Mouse (Mus musculus) cerebellum, adult 8-10 months (tissue): ENCODE measurements around the gene Myo1c.

Experiments
- DNase-seq: peaks from one replicate; pipeline ENCODE4 v3.0.0; 2022

Myo1c gene

DNA sequence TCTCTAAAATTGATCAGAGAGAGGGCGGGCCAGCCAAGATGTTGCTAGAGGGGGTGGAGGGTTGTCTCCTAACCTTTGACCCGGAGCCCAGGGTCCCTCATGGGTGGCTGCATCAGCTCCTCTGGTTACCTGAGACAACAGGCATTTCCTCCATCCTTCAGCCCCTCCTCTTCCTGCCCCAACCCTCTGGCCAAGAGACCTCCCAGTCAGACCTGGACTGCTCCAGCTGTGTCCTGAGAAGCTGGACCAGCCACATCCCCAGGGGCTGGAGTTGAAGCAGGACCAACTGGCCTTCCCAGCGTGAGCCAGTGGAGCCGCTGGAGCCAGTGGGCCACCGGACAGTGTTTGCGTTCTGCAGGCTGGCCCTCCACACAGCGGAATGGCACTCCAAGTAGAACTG is at the start of gene Myo1c:
Myo1c (plus strand) TSS at position 194 of the 400 bp plus-strand sequence.
- no peak for DNase-seq

DNA sequence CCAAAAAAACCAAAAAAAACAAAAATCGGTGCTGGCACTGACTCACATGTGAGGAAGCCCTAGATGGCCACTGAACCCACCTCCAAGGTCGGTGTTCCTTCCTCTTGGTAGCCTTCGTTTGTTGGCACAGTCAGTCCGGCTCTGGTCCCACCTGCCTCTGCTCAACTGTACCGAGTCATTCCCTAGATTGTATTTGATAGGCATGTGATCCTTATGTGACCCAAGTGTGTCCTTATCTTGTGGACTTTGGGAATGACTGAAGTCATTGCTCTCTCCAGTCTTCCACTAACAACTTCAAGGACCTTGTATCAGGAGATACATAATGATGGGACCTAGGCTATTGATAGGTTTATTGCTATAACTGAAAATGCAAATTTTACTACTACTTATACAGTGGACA is 45.5 kb upstream of the Myo1c start:
- DNase-seq = no peak

DNA sequence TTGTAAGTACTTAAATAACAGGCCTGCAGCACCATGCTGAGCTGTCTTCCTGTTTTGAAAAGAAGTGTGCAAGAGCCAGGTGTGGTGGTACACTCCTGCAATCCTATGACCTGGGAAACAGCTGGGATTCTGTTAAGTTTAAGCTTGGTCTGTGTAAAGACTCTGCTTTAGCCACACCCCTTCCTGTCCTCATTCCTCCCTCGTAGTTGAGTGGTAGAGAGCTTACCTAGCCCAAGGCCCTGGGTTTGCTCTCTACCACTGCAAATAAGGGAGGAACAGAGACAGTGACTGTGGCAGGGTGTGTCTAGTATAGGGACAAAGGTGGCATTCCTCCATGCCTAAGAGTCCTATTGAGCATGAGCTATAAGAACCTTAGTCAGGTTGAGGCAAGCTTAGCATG is 45.0 kb upstream of the Myo1c start:
- DNase-seq = no peak

DNA sequence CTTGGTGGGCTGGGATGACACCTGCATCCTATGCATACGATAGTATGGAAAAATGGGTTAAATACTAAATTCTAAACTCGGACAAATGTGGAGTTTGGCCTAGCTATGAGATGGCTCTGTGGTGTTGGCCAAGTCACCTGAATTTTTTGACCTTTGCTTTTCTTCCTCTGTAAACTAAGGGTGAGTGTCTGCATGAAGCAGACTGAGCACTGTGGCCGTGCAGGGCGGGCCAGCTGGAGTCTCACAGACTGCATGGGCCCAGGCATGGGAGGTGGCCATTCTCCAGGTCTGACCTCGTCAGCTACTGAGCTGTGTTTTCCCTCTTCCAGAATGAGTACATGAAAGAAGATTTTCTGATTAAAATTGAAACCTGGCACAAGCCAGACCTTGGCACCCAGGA is 41.5 kb upstream of the Myo1c start:
- DNase-seq = no peak

DNA sequence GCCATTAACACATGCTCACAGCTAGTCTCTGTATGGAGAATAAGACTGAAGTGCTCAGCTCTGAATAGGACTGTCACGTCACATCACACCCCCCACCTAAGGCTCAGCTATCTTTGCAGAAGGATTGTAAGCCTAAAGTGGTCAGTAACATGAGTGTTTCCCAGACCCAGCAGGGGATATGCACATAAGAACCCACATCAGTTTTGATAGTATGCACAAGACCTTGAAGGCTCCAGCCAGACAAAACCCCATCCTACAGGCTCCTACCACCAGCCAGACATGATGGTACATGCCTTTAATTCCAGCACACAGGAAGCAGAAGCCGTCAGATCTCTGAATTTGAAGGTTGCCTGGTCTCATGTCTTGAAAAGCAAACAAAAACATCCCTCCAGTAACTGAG is 40.3 kb upstream of the Myo1c start:
- no peak for DNase-seq

DNA sequence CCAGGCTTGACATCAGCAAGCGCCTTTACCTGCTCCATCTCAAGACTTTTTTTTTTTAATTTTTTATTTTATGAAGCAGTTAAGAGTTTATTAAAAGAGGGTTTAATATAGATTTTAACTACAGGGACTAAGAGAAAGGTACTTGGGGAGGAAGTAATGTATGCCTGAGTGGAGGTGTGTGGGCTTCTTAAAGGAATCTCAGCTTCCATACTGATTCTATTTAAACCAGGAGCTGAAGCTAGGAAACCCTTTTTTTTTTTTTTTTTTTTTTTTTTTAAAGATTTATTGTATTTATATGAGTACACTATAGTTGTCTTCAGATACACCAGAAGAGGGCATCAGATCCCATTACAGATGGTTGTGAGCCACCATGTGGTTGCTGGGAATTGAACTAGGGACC is 35.5 kb upstream of the Myo1c start:
- no peak for DNase-seq

DNA sequence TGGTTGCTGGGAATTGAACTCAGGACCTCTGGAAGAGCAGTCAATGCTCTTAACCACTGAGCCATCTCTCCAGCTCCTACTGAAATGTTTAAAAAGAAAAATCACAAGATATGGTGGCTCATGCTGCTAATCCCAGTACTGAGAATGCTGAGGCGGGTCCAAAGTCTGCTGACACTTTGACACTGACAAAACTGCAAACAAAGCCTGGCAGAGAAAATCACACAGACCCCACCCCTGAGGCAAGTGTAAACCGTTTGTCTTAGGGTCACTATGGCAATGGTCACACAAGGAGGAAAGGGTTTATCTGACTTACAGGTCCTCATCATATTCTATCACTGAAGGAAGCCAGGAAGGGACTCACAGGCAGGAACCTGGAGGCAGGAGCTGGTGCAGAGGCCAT is 34.7 kb upstream of the Myo1c start:
- DNase-seq = no peak

DNA sequence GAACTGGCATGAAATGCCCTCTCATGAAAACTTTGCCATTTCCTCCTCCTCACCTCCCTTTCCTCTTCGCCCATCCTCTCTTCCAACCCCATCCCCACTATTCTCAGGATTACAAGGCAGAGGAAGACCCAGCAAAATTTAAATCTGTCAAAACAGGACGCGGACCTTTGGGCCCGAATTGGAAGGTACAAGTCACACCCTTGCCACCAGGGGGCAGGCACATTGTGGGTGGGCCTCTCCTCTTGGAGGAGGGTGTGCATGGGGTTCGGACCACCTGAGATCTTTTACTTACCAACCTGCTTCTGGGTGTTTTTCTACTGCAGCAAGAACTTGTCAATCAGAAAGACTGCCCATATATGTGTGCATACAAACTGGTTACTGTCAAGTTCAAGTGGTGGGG is 31.2 kb upstream of the Myo1c start:
- no peak for DNase-seq

DNA sequence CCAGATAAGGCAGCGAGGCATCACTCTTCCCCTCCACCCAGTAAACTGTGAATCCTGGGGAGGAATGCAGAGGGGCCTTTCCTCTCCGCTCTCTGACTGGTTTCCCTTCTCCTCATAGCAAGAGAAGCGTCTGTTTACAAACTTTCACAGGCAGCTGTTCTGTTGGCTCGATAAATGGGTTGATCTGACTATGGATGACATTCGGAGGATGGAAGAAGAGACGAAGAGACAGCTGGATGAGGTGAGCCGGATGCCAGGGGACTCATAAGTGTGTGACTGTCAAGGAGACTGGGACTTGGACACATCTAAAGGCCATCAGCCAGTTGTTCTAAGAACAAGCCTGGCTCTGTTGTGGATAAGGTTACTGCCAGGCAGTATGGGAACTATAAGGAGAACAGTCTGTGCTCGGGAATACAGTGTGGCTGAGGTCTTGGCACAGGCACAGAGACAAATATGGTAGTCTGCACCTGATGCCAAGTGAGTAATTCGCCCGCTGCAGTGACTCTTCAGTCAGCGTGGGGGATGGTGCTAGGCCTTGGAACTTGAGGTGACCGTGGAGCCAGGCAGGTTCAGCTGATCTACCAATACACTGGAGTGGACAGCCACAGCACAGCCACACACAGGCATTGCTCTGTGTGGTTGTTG is 30.0 kb upstream of the Myo1c start:
- peak; percentile 70 for DNase-seq

DNA sequence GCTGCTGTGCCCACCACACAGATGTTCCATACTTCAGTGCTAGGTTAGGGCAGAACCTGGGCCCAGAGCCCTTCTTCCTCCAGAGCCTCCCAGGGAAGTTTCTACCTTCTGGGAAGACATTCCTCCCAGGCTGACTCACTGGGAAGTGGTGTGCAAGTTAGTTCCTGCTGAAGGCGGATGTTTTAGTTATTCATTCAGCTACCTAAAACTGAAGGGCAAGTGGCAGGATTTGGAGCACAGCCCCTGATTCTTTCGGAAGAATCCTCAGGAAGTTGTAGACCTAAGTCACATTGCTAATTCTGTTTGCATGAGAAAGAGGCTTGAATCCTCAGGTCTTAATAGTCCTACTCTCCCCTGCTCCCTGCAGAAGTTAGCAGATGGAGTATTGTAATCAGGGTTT is 28.9 kb upstream of the Myo1c start:
- no peak for DNase-seq

DNA sequence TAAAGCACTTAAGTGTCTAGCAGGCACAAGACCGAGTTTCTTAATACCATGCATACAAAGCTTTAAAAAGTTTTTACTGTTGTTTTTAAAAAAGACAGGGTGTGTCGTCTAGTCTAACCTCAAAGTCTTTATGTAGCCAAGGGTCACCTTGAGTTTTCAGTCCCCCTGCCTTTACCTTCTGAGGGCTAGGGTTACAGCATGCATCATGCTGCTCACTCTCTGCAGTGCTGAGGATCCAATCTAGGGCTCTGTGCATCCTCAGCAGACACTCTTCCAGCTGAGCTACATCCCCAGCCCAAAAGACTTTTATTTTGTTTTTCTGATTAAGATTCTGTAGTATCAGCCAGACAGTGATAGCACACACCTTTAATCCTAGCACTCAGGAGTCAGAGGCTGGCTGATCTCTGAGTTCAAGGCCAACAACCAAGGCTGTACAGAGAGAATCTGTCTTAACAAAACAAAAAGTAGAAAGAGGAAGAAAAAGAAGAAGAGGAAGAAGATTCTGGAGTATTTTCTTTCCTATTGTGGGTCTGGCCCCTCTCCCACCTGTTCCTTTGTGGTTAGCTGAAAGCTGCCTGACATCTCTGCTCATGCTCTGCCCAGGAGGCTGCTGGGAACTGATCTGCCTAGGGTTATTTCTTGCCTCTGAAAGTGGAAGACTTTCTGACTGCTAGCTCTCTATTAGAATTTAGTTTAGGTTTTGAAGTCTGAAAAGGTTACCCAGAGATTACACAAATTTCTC is 27.5 kb upstream of the Myo1c start:
- no peak for DNase-seq

DNA sequence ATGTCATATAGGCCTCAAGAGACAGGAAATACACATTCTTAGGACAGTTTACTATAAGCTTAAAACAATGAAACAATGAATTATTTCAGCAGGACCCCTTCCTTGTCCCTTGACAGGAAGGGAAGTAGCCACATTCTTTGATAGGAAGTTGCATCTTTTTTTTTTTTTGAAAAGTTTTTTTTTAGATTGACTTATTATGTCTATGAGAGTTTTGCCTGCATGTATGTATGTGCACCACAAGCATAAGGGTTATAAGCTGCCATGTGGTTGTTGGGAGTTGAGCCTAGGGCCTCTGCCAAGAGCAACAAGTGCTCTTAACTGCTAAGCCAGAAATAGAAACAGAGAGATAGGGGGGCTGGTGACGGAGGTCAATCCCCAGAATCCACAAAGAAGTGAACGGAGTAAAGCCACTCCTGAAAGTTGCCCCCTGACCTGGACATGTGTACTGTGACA is 26.2 kb upstream of the Myo1c start:
- DNase-seq = no peak

DNA sequence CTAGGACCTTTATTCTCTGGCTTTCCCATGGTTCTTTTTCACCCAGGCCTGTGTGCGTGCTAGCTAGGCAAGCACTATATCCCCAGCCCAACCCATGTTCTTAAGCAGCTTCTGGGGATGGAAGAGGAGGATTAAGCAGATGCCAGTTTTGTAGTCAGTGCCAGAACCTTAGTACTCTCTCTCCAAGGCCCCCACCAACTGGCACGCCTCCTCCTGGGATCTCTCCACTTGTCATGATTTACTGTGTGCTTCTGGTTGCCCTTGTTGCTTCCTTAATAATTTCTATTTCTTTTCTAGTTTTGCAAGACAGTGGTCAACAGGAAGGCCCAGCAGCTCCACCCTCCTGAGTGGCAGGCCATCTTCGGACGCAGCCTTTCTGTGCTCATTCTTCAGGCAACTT is 24.5 kb upstream of the Myo1c start:
- no peak for DNase-seq

DNA sequence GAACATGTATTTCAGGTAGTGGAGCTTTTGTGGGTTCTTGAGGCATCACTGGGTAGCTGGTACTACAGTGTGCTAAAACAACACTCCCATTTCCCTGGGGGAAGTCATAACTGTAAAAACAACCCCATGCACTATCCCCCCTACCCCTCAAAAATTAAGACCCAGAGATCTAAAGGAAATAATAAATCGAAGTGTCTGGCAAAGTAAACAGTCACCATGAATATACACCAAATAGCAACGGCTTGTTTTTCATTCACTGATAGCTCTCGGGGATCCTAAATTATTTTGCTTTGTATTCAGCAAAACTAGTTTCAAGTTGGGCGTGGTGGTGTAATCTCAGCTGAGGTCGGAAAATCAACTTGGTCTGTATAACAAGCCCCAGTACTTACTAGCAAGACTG is 20.2 kb upstream of the Myo1c start:
- no peak for DNase-seq

DNA sequence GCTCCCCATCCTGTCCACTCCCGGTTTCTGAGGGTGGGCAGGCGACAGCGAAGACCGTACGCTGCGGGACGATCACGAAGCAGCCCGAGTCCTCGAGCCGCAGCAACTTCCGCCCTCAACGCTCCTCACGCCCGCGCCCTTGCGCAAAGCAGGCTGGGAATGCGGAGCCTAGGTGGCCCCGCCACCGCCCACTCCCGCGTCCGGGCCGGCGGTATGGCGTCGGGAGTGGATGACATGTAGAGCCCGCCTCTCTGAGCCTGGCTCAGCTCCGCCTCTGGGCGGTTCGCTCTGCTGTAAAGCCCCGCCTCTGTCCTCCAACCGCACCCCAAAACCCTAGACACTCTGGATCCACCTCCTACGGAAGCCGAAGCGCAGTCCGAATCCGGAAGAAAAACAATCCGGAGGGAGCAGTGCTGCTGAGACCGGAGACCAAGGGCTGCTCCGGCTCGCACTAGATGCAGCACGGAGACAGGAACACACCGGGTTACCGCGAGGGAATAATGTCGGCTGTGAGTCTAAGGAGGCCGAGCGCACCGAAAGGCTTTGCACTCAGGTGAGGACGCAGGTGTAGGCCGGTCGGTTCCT is 19.6 kb upstream of the Myo1c start, which contains the start of gene Inpp5k:
Inpp5k (plus strand) TSS at position 344 of the 585 bp plus-strand sequence.
- peak; percentile 95 for DNase-seq

DNA sequence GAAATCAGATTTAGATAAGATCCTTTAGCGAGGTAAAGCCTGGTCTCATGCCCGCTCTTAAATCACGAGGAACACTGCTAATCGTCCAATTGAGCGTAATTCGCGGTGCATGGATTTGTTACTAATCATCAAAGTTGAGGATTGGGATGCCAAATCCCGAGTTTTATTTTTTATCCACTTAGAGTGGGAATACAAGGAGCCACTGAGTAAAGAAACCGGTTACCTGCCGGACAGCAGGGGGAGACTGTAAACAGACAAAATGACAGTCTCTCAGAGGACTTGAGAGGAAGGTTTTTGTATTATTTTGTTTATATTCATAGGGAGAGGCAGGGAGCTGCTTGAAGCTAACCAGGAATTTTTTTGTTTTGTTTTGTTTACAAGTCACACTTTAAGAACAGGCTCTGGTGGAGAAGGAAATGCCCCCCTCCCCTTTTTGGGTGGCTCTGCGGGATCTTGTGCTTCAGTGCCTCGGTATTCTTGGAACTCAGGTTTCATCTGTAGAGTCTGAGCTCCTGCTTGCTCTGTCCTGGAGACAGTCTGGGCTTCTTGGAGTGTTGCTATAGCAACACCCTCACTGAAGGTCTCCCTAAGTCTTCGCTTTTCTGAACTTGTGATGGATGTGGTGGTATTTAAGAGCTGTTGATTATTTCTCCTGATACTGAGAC is 18.6 kb upstream of the Myo1c start:
- no peak for DNase-seq

DNA sequence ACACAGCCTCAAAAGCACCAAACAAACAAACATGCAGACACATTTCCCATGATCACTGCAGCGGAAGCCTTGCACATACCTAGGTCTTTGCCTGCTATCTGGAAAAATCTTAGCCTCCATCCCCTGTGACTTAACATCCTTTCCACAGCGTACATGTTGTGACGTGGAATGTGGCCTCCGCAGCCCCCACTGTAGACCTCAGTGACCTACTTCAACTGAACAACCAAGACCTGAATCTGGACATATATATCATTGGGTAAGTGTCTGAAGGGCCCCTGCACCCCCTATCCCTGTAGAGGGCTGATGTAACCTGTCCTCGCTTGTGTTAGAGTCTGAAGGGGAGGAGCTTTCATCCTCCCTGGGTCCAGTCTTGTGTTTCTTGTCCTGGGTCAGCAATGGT is 17.4 kb upstream of the Myo1c start:
- no peak for DNase-seq

DNA sequence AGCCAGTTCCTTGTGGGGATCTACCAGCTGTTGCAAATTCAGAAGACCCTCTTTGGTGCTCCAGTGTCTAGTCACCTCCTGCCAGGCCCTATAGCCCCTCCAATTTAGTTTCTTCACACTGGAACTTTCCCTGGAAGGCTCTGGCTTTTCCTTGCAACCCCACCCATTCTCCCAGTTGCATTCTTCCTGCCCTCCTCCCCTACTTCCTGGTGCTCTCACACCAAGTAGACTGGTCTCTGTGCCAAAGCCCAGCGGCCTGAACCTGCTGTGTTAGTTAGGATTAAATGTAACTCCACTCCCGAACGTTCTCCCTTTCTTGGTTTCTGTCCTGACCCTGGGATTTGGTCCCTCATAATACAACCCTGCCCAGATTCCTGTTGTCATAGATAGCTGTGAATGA is 15.5 kb upstream of the Myo1c start:
- no peak for DNase-seq

DNA sequence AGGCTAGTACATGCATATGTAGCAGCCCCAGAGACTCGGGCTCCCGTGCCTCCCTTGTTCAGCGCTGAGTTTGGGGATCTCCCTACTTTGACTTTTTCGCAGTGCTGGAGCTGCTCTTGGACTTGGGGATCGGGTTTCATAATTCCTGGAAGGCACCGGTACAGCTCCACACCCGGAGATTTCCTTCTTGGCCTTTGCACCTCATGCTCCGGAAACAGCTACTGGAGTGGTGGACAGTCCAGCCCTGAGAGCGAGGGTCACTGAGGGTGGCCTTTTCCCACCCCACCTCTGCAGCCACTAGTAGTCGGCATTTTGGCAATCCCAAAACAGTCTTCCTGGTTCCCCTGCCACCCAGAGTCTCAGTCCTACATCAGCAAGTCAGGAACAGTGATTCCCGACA is 15.0 kb upstream of the Myo1c start:
- DNase-seq = no peak

DNA sequence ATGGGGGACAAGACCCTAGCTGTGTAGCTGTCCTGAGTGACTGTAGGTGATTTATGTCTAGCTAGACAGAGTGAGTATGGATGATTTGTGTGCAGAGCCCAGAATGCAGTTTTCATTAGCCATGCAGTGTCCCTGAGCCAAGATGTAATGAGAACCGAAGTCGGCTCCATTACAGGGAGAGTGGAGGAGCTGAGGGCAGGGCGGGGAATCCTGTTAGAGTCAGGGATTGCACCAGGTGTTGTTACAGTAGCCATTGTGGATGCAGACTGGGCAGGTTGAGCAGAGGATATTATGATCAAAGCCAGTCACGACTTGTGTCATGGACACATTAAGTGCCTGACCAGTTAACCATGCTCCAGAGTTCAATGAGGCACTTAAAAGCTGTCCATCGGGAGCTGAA is 7.0 kb upstream of the Myo1c start:
- no peak for DNase-seq

DNA sequence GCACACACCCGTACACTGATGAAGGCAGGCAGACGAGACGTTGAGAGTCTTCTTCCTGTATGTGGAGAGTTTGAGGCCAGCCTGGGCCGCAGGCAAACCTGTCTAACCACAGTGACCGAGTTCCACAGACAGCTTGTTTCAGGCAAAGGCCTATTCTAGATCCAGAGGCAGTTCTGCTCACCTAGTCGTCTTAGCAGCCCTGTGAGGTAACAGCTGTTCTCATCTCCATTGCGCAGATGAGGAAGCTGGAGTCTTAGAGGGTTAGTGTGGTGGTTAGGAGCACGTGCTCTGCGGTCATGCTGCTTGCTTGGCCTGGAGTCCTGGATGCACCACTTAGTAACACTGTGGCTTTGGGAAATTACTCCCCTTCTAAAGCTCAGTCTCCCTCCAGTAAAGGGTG is 5.6 kb upstream of the Myo1c start:
- no peak for DNase-seq

DNA sequence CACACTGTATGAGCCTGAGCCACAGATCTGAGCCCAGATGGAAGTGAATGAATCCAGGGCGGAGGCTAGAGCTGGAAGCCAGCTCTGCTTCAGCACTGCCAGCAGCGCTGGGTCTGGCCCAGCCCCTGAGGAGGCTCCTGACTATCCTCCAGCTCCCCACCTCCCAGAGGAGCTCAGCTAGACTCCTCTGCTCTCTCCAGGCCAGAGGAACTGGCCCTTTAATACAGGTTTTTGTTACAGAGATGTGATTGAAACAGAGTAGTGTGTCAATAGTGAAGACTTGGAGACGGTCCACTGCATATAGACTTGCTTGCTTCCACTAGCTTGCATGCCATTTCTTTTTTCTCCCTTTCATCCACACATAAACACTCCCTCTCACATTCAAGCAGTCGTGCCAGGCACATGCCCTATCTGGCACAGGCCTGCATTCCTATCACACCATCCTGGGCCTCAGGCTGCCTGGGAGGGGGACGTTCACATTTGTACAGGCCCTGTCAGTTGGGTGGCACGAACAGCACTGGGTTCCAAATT is 2.6 kb upstream of the Myo1c start:
- DNase-seq = peak; percentile 50

DNA sequence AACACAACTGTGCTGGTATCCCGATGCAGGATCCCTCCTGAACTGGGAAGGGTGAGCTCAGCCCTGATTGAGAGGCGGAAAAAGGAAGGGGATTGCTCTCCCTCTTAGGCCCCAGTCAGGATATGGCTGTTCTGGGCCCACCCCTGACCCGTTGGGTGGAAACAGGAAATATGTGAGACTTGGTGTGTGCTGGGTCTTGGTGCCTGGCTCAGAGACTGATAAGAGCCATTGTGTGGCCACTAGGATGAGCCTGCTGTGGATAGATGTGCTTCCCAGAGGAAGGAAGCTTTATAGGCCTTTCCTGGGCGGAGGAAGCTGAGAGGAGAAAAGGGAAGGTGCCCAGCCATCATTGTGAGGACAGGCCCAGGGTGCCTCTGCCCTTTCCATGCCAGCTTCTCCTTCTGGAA is 1.1 kb upstream of the Myo1c start:
- no peak for DNase-seq
